Mouse (Mus musculus): ENCODE data around the gene Rpl23a.
"Not testable (repeated sequence)": the region's sequence is repeated elsewhere in the genome, so short reads cannot be mapped to it uniquely, and the experiment has no call there.

The Rpl23a gene

DNA sequence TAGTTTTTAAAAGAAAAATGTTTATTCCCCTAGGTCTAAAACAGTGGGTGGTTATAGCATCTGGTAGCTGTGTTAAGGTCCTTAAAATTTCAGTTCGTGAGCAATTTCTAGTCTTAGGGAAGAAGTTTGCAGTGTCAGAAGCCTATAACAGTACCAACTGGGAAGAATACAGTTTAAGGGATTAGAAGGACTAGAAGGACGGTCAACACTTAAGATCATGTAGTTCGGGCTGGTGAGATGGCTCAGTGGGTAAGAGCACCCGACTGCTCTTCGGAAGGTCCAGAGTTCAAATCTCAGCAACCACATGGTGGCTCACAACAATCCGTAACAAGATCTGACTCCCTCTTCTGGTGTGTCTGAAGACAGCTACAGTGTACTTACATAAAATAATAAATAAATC is 1.3 kb upstream of the Rpl23a start:
- not testable (repeated sequence) for DNase-seq (ENCODE audit: low spot score)

DNA sequence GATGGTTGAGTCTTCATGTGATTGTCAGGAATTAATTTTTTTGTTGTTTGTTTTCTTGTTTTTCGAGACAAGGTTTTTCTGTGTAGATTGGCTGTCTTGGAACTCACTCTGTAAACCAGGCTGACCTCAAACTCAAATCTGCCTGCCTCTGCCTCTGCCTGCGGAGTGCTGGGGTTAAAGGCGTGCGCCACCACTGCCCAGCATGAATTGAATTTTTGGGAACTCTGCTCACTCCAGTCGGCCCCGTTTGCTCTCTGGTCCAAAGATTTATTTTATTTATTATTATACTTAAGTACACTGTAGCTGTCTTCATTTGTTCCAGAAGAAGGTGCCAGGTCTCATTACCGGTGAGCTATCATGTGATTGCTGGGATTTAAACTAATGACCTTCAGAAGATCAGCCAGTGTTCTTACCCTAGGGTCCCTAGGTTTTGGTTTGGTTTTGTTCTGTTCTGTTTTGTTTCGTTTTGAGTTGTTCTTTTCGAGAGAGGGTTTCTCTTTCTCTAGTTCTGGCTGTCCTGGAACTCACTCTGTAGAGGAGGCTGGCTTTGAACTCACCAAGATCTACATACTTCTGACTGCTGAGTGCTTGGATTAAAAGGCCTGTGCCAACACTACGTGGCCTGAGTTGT is 615 bp upstream of the Rpl23a start:
- no peak for DNase-seq (ENCODE audit: low spot score)

- no peak for DNase-seq (ENCODE audit: low spot score)
These were observed 934 bp downstream of the Rpl23a start for GRCm38 (mm10) chr11:78182450-78182849.

GRCm38 (mm10) chr11:78181830-78182357 is 1.5 kb downstream of the Rpl23a start:
- no peak for DNase-seq (ENCODE audit: low spot score)

- DNase-seq (ENCODE audit: low spot score) = no peak
These were observed 3.2 kb downstream of the Rpl23a start for GRCm38 (mm10) chr11:78180081-78180761.

GRCm38 (mm10) chr11:78179438-78179999 is 3.9 kb downstream of the Rpl23a start:
- DNase-seq (ENCODE audit: low spot score) = no peak

DNA sequence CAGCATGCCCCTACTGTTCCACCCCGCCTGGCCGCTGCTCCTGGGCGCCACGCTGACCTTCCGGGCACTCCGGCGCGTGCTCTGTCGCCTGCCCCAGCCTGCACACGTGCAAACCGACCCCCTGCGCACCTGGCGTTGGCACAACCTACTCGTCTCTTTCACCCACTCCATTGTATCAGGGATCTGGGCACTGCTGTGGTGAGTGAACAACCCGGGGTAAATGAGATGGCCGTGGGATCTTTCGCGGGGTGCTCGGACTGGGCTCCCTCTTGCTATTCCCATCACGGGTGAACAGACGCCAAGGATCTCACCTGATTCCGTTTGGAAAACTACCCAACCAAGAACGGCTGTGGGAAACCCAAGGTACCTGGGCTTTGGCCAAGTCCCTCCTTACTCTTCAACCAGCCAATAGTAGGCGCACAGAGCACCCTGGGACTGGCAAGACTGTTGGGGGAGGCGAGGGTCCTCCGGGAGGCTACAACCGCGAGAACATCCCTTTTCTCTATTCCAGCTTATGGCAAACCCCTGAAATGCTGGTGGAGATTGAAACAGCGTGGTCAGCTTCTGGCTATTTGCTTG is 4.4 kb downstream of the Rpl23a start:
- DNase-seq (ENCODE audit: low spot score) = peak; percentile 80

DNA sequence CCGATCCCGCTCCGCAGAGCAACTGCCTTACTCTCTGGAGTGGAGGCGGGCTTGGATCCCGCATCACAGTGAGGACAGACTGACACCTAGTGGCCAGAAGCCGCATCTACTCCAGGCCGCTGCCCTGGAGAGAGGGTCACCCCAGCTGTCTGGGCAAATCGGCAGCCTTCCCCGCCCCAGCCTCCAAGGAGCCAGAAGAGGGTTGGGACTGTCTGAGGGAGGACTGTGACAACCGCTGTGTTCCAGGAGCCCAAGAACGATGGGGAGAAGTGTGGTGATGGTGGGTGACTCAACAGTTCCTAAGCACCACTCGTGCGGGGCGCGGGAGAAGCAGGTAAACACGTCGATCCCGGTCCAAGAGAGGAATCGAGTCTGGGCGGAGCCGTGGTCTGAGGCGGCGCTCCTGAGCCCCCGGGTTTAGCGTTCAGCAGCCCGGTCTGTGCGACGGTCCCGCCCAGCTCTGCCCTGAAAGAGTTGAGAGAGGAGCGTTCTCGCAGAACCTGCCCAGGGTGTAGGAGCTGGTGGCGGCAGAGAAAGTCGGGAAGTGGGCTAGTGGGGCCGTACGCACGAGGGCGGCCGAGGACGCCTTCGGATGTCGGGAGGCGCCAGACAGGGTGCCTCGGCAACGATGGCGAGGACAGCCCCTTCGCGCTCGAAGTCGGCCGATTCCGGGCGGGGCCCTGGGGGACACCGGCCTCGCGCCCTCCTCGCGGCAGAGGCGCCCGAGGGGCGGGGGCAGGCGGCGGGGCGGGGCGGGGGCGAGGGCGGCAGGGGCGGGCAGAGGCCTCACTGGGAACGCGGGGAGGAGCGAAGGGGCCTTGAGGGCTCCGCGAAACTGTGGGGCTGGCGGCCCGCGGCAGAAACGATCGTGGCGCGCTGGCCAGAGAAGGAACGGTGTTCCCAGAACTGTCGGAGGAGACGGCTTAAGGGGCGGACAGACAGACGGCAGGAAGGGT is 5.2 kb downstream of the Rpl23a start:
- peak; percentile 96 for DNase-seq (ENCODE audit: low spot score)

DNA sequence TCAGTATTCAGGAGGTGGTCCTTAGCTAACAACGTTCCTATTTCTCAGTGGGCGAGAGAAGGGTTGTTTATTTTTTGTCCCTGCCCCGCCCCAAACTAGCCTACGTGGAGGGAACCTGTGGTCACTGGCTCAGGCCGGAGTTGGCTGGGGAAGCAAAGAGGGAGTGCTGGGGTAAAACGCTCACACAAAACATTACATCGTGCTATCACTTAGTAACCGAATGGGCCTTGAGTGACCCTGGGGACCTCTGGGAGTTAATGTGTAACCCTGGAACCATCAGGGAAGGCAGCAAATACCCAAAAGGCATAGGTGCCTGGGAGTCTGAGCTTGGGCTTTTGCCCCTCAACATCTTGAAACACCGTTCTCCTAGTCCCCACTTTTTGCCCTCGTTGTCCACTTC is 5.9 kb downstream of the Rpl23a start:
- no peak for DNase-seq (ENCODE audit: low spot score)

DNA sequence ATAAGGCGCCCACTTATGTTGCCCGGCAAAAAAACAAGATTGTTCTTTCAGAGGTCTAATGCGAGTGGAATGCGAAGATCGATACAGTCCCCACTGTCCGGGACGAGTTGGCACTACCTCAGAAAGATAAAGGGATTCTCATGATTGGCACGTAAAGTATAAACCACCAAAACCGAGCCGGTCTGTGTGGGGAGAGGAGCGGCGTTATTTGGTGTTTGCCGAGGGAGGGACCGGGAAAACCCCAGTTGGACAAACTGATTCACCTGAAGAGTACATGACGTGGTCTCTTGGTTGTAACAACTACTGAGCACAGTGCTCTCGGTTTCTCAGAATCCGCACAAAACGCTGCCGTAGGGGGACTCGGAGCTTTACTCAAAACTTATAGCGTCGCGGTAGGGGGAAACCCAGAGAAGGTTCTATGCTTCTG is 6.5 kb downstream of the Rpl23a start:
- DNase-seq (ENCODE audit: low spot score) = no peak

- DNase-seq (ENCODE audit: low spot score) = no peak
These were observed 7.0 kb downstream of the Rpl23a start, which contains the start of the genes Nek8 and Tlcd1 for GRCm38 (mm10) chr11:78176402-78176862. Gene Nek8 (minus strand): TSS chr11:78176675. Gene Tlcd1 (plus strand): TSS chr11:78176711.

GRCm38 (mm10) chr11:78175771-78176401 is 7.5 kb downstream of the Rpl23a start:
- DNase-seq (ENCODE audit: low spot score) = peak; percentile 87

GRCm38 (mm10) chr11:78174506-78174905 is 8.9 kb downstream of the Rpl23a start:
- no peak for DNase-seq (ENCODE audit: low spot score)

- peak; percentile 64 for DNase-seq (ENCODE audit: low spot score)
These were observed 10.5 kb downstream of the Rpl23a start for GRCm38 (mm10) chr11:78172748-78173383.

DNA sequence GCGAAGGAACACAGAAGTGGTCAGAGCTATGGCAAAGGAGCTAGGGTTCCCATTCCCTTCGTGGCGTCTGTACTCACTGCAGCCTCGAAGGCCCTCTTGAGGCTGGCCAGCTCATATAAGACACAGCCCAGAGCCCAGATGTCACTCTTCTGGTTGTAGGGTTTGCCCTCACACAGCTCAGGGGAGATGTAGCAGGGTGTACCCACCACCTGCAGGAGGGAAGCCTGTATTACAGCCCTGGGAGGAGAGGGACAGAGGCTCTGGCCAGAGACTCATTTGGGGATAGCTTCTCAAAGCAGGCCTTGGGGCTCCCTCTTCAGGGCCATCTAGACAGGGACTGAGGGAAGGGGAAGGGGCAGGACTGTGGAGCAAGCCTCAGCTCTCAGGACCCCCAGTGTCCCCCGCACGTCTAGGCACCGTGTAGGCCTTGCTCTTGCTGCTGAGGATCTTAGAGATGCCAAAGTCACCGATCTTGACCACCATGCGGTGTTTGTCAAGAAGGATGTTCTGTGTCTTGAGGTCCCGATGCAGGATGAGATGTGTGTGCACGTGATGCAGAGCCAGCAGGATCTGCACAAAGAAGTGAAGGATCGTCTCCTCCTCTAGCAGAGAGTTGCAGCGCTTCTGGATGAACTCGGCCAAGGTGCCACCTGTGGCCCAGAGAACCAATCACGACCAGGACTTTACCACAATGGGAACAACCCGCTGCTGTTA is 11.2 kb downstream of the Rpl23a start:
- DNase-seq (ENCODE audit: low spot score) = peak; percentile 82

- no peak for DNase-seq (ENCODE audit: low spot score)
These were observed 12.1 kb downstream of the Rpl23a start for GRCm38 (mm10) chr11:78171328-78171727.

- no peak for DNase-seq (ENCODE audit: low spot score)
These were observed 13.1 kb downstream of the Rpl23a start for GRCm38 (mm10) chr11:78170306-78170705.

- DNase-seq (ENCODE audit: low spot score) = no peak
These were observed 14.6 kb downstream of the Rpl23a start for GRCm38 (mm10) chr11:78168541-78169468.
